In the genomic region with DNA sequence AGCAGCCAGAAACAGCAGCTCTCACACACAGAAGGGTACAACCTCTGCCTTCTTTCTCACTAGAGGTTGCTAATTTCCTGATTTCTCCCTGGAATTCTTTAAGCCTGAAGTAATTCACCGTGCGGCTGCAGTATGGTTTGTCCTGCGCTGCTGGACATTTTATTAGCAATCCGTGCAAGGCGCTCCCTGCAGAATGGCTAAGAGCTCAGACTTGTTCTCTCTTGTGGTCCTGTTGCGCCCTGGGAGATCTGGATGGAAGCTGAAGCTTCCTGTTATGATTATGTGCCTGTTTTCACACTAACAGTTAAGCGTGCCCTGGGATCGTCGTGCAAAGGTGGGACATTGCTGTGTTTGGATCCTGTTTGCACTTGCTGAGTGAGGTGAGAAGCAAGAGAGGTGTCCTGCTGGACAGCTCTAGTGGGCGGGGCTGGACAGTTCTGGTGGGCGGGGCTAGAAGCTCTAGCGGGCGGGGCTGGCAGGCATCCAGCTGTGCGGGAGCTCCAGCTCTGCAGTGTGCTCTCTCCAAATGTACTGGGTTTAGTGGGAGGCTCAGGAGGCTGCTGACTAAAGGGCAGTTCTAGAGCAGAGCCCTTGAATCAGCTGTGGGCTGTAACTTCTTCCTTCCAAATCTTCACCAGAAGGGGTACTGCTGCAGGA, we compare ENCODE assay signal across 10 mouse cellular contexts.
A peak's percentile ranks its signal among the peaks of the same experiment; 100 is the strongest.
DNase-seq lines count a peak whose midpoint lies in the region; ATAC-seq lines count a peak whose summit lies in the region.
"Had no signal": no experiment of that assay in that cellular context is flagged by ENCODE, and none has a peak within 500 bp of the region (broad histone marks: within the 10 kb centered on the region; RNA-seq: fewer than 3 reads in every experiment).

No protein-coding gene starts in this region.

- ATAC-seq in hindbrain, embryonic 12.5 days (ENCODE audit: low FRiP score), result no peak

- WGBS in hindbrain, embryonic 10.5 days, result 53% methylated on average over 14 of the region's 14 CpGs
- WGBS in hindbrain, embryonic 12.5 days, result 51% methylated on average over 14 of the region's 14 CpGs

- H3K27me3 ChIP-seq in hindbrain, embryonic 10.5 days (ENCODE audit: insufficient read depth, poor library complexity, severe bottlenecking), result no peaks in the 10 kb centered on the region
- H3K27me3 ChIP-seq in hindbrain, embryonic 12.5 days, result no peaks in the 10 kb centered on the region
- H3K27me3 ChIP-seq: neural tube, embryonic 12.5 days had no signal

- H3K4me2 ChIP-seq in hindbrain, embryonic 12.5 days (replicated peaks), result no peak overlapping the region
- H3K4me2 ChIP-seq: neural tube, embryonic 12.5 days had no signal

- no peak overlapping the region for H3K4me3 ChIP-seq in hindbrain, embryonic 10.5 days
- no peak overlapping the region for H3K4me3 ChIP-seq in hindbrain, embryonic 12.5 days
- H3K4me3 ChIP-seq: neural tube, embryonic 12.5 days had no signal

- H3K27ac ChIP-seq in hindbrain, embryonic 10.5 days, result no peak overlapping the region
- no peak overlapping the region for H3K27ac ChIP-seq in hindbrain, embryonic 12.5 days
- H3K27ac ChIP-seq: liver, embryonic 14.5 days; neural tube, embryonic 12.5 days had no signal

- intact Hi-C loops in left cerebral cortex, postnatal 14 days (cut with DNase I), result loop anchor here (5.0 kb wide), 1 partner anchor 49 kb away; no protein-coding TSS in a partner anchor

- H3K4me1 ChIP-seq in hindbrain, embryonic 10.5 days (replicated peaks), result no peaks in the 10 kb centered on the region; the same call in 1 of the 2 replicates
- H3K4me1 ChIP-seq in hindbrain, embryonic 12.5 days, result peaks cover 4% of the 10 kb centered on the region; the same call in 1 of the 2 replicates
- H3K4me1 ChIP-seq: neural tube, embryonic 12.5 days had no signal

- H3K9me3 ChIP-seq in hindbrain, embryonic 10.5 days, result 0 out of 2 replicates have a peak, but pooled peaks cover 4% of the 10 kb centered on the region
- H3K9me3 ChIP-seq in hindbrain, embryonic 12.5 days (replicated peaks), result no peaks in the 10 kb centered on the region
- H3K9me3 ChIP-seq: neural tube, embryonic 12.5 days had no signal

- H3K9ac ChIP-seq in hindbrain, embryonic 12.5 days, result no peak overlapping the region
- H3K9ac ChIP-seq: liver, embryonic 14.5 days; neural tube, embryonic 12.5 days had no signal

- DNase-seq in hindbrain, embryonic 10.5 days (ENCODE audit: low spot score), result peak; percentile 25
- DNase-seq in 3134 (ENCODE audit: extremely low read depth, insufficient read length, low spot score) (peak; percentile 14), NIH3T3 (ENCODE audit: low read depth) (peak; percentile 61)
- peak; percentile 73 to 81 for DNase-seq in kidney, postnatal 4 days
- no peak for DNase-seq in left cerebral cortex, postnatal 14 days (ENCODE audit: low spot score in 2 of 2)
- DNase-seq in urinary bladder, adult 18-20 months (ENCODE audit: low spot score in 2 of 2), result no peak
- no peak for DNase-seq in cerebellum, adult 9-10 months

- no peaks in the 10 kb centered on the region for H3K36me3 ChIP-seq in hindbrain, embryonic 10.5 days
- H3K36me3 ChIP-seq in hindbrain, embryonic 12.5 days, result no peaks in the 10 kb centered on the region
- H3K36me3 ChIP-seq: neural tube, embryonic 12.5 days had no signal

Comparison
In these comparisons a context has a peak if more than half of its experiments do, and no peak if none do; other contexts are left out.
1. DNase-seq: peak in hindbrain, embryonic 10.5 days (single experiment), 3134 (single experiment), NIH3T3 (single experiment) and kidney, postnatal 4 days (2 of 2); none in left cerebral cortex, postnatal 14 days (0 of 2), urinary bladder, adult 18-20 months (0 of 2) and cerebellum, adult 9-10 months (single experiment).